Mouse (Mus musculus) cerebellum, adult 2 months (tissue): ENCODE data around the gene Notch1. TPM values are rescaled to one million over a fixed set of nuclear protein-coding genes. Genes with fewer than 3 reads are reported as not detected.

Experiments
- DNase-seq, 2 experiments: peaks; one replicate each; pipeline ENCODE4 v3.0.0; 2021
- H3K27ac ChIP-seq: fragments of 200-500 bp; 2 replicates; pipeline ENCODE4 v1.5.1; 2012; ENCODE audit warnings: low read length, control low read depth, inconsistent platforms; ENCODE audit not compliant: insufficient read depth
- H3K27me3 ChIP-seq: fragments of 200-500 bp; 2 replicates; pipeline ENCODE4 v1.6.1; 2012; ENCODE audit warnings: inconsistent platforms, mild to moderate bottlenecking, low read length, moderate library complexity; ENCODE audit not compliant: control insufficient read depth, insufficient read depth
- H3K4me1 ChIP-seq: fragments of 200-500 bp; 2 replicates; pipeline ENCODE4 v1.6.1; 2011; ENCODE audit warnings: low read length; ENCODE audit not compliant: control insufficient read depth, insufficient read depth
- H3K4me3 ChIP-seq: fragments of 200-500 bp; replicated peaks from 2 replicates; pipeline ENCODE3; 2011; ENCODE audit warnings: mild to moderate bottlenecking, low read depth, low read length, control low read depth; ENCODE audit not compliant: insufficient read depth
- CTCF ChIP-seq: fragments of 200-500 bp; IDR thresholded peaks from 2 replicates; pipeline ENCODE4 v1.5.1; 2011; ENCODE audit warnings: low read depth, mild to moderate bottlenecking, control low read depth, low read length, moderate library complexity, borderline replicate concordance; ENCODE audit not compliant: insufficient read depth
- POLR2A ChIP-seq: fragments of 200-500 bp; IDR thresholded peaks from 2 replicates; pipeline ENCODE4 v1.6.1; 2011; ENCODE audit warnings: low read length, control low read depth, borderline replicate concordance; ENCODE audit not compliant: insufficient read depth
- WGBS: fragments of 180-500 bp; shearing (Covaris S2); methylation state at CpG from one replicate; pipeline ENCODE4 v1.1.7; 2018; 5-methylcytosine and 5-hydroxymethylcytosine counted together
- polyA plus RNA-seq: library from polyadenylated mRNA; depleted of rRNA; stranded (reverse); fragments of >200 nt; gene quantifications from 2 replicates; pipeline ENCODE4 v1.2.3, GENCODE M21; 2012

Notch1 gene
- polyA plus RNA-seq, 1 experiment, result 10.5 TPM

- H3K4me1 ChIP-seq, result peaks cover 3% of the 10 kb centered on the region; the same call in 1 of the 2 replicates
- H3K27ac ChIP-seq, result no peak overlapping the region
Observed at GRCm38 (mm10) chr2:26484169-26484568, 32.3 kb downstream of the Notch1 start.

DNA sequence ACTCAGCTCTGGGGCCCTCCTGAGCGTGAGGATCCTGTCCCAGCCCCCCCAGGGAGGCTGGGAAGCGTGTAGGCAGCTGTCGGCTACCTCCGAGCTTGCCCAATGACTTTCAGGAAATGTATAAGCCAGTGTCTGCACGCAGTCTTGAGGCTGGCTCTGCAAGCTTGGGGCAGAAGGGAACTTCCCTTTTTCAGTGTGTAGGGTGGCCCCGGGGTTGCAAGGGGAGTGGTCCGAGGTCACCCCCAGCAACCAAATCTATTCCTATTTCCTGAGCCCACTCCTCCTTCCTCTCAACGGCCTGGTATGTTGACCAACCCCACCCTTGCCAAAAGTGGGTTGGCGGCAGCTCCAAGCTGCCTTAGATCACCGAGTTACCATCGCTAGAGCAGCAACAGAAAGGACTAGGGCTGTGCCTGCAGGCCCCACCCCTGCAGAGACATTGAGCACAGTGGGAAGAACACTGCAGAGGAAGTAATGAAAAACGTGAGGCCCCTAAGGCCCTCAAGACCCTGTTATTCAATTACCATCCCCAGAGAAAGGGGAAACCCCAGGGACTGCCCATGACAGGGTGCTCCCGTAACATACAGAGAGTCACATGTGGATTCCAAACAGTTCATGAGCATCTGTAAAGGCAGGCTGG, 33.1 kb downstream of the Notch1 start:
- WGBS, result 61% methylated on average over 13 of the region's 13 CpGs
- H3K4me3 ChIP-seq, result no peak overlapping the region
- TF ChIP-seq CTCF (no peak), POLR2A (no peak)
- no peak for DNase-seq
- H3K27me3 ChIP-seq, result no peaks in the 10 kb centered on the region
- H3K4me1 ChIP-seq, result peaks cover 3% of the 10 kb centered on the region; the same call in 1 of the 2 replicates
- no peak overlapping the region for H3K27ac ChIP-seq

More at GRCm38 (mm10) chr2:26484169-26484568, 32.3 kb downstream of the Notch1 start:
- no peak for DNase-seq
- WGBS, result 51% methylated on average over 10 of the region's 10 CpGs
- no peaks in the 10 kb centered on the region for H3K27me3 ChIP-seq
- H3K4me3 ChIP-seq, result no peak overlapping the region
- TF ChIP-seq CTCF (no peak), POLR2A (no peak)

DNA sequence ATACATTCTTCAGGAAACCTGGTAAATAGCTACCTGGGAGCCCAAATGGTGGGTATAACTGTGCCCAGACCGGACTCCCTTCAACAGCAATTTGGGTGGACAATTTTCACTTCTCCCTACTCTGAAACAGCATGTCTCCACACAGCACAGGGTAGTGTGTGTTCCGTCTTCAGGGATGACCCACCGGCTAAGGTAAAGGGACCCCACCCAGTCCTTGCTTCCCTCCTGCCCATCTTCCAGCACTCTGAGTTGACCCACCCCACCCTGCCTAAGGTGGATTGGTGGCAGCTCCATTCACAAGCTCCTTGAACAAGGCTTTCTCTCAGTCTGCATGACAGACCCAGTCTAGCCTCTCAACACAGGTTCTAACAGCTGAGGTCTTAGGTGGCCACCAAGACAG, 33.6 kb downstream of the Notch1 start:
- peaks cover under 1% of the 10 kb centered on the region; the same call in 1 of the 2 replicates for H3K4me1 ChIP-seq
- H3K27me3 ChIP-seq, result no peaks in the 10 kb centered on the region
- DNase-seq, result no peak
- no peak overlapping the region for H3K27ac ChIP-seq
- 96% methylated on average over 3 of the region's 3 CpGs for WGBS
- H3K4me3 ChIP-seq, result no peak overlapping the region
- TF ChIP-seq POLR2A (no peak), CTCF (no peak)

DNA sequence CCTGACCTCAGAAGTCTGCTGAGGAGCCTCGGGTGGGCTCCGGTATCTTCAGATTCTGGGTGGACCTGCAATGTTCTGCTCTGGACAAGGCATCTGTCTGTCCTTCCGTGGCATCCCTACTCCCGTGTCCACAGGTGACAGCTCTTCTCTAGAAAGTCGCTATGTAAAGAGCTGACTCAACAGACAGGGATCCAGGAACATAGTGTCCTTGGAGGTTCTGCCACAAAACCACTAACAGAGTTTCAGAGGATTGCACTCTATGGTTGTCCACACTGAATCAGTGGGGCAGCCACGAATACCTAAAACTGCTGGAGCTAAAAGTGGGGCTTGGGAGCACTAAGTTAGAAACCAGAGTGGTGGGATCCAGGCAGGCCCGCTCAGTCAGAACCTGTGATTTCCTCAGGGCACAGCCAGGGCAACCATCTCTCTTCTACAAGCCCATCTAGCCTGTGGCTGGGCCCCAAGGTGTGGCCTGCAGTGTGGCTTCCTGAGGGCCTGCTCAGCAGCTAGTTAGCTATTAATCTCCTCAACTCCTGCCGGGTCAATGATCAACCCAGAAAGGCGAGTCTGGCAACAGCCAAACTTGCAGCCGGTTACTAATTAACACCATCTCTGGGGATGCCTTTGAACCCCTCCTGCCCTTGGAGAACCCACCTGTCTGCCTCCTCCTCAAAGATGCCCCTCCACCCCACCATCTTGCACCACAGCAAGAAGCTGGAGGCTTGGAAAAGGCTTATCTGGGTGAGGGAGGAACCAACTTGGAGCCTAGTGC, 34.6 kb downstream of the Notch1 start:
- no peak overlapping the region for H3K4me3 ChIP-seq
- H3K27me3 ChIP-seq, result no peaks in the 10 kb centered on the region
- no peaks in the 10 kb centered on the region for H3K4me1 ChIP-seq
- 79% methylated on average over 10 of the region's 10 CpGs for WGBS
- TF ChIP-seq CTCF, result no peak
- no peak for TF ChIP-seq POLR2A
- no peak overlapping the region for H3K27ac ChIP-seq
- DNase-seq, result no peak

- H3K4me1 ChIP-seq, result no peaks in the 10 kb centered on the region; the same call in 1 of the 2 replicates
- TF ChIP-seq CTCF (no peak), POLR2A (no peak)
- no peak overlapping the region for H3K27ac ChIP-seq
- H3K27me3 ChIP-seq, result no peaks in the 10 kb centered on the region
- no peak for DNase-seq
- 82% methylated on average over 12 of the region's 12 CpGs for WGBS
- no peak overlapping the region for H3K4me3 ChIP-seq
Observed at GRCm38 (mm10) chr2:26480911-26481310, 35.6 kb downstream of the Notch1 start.

- Histone ChIP-seq H3K4me3 (no peak overlapping the region), H3K27me3 (no peaks in the 10 kb centered on the region), H3K4me1 (no peaks in the 10 kb centered on the region; the same call in 1 of the 2 replicates), H3K27ac (no peak overlapping the region)
- no peak for DNase-seq
- TF ChIP-seq CTCF (no peak), POLR2A (no peak)
- 35% methylated on average over 2 of the region's 2 CpGs for WGBS
Observed at GRCm38 (mm10) chr2:26478685-26479205, 37.7 kb downstream of the Notch1 start.

GRCm38 (mm10) chr2:26477911-26478310, 38.6 kb downstream of the Notch1 start:
- no peak for DNase-seq
- Histone ChIP-seq H3K27me3 (no peaks in the 10 kb centered on the region), H3K27ac (no peak overlapping the region), H3K4me3 (no peak overlapping the region), H3K4me1 (peaks cover 6% of the 10 kb centered on the region)
- WGBS, result 92% methylated on average over 7 of the region's 7 CpGs
- no peak for TF ChIP-seq CTCF
- TF ChIP-seq POLR2A, result no peak
